Mouse (Mus musculus) neural tube, embryonic 14.5 days (tissue): ENCODE measurements at regions not wholly inside any gene's neighbourhood (a gene's known extent, or its start where the extent isn't known, plus 50 kb on each side); places are given as distances from the start of the nearest gene placed in this dataset.

Experiments
- ATAC-seq: fragments of 200-750 bp; cut with Nextera tagmentation; 2 replicates; pipeline ENCODE4 v1.8.0; 2017; ENCODE audit warnings: low read depth, mild to moderate bottlenecking, moderate TSS enrichment, moderate library complexity
- H3K27ac ChIP-seq: fragments of 300-500 bp; sonication (generic); 2 replicates; pipeline ENCODE4 v1.5.1; 2014; ENCODE audit warnings: low read depth, mild to moderate bottlenecking, control low read depth, low read length, moderate library complexity, mixed read lengths
- H3K27me3 ChIP-seq: fragments of 300-500 bp; sonication (generic); 2 replicates; pipeline ENCODE4 v1.6.1; 2014; ENCODE audit warnings: low read length; ENCODE audit not compliant: control insufficient read depth, insufficient read depth
- H3K36me3 ChIP-seq: fragments of 300-500 bp; sonication (generic); 2 replicates; pipeline ENCODE4 v1.6.1; 2014; ENCODE audit warnings: low read length, mixed read lengths; ENCODE audit not compliant: control insufficient read depth, insufficient read depth
- H3K4me1 ChIP-seq: fragments of 300-500 bp; sonication (generic); 2 replicates; pipeline ENCODE4 v1.6.1; 2014; ENCODE audit warnings: low read length; ENCODE audit not compliant: control insufficient read depth, insufficient read depth
- H3K4me2 ChIP-seq: fragments of 300-500 bp; sonication (generic); 2 replicates; pipeline ENCODE4 v1.6.1; 2014; ENCODE audit warnings: mild to moderate bottlenecking, low read depth, low read length, control low read depth
- H3K4me3 ChIP-seq: fragments of 300-500 bp; sonication (generic); 2 replicates; pipeline ENCODE4 v1.5.1; 2014; ENCODE audit warnings: low read depth, low read length, control low read depth, mixed read lengths
- H3K9ac ChIP-seq: fragments of 300-500 bp; sonication (generic); replicated peaks from 2 replicates; pipeline ENCODE4 v1.6.1; 2014; ENCODE audit warnings: low read depth, mild to moderate bottlenecking, control low read depth, low read length, mixed read lengths
- H3K9me3 ChIP-seq: fragments of 300-500 bp; sonication (generic); 2 replicates; pipeline ENCODE4 v1.6.1; 2016; ENCODE audit warnings: low read length; ENCODE audit not compliant: control insufficient read depth
- WGBS: fragments of 180-500 bp; shearing (Covaris S2); extraction: QIAGEN DNeasy Blood & Tissue Kit; methylation state at CpG from one replicate; pipeline ENCODE4 v1.1.7; 2014; 5-methylcytosine and 5-hydroxymethylcytosine counted together

DNA sequence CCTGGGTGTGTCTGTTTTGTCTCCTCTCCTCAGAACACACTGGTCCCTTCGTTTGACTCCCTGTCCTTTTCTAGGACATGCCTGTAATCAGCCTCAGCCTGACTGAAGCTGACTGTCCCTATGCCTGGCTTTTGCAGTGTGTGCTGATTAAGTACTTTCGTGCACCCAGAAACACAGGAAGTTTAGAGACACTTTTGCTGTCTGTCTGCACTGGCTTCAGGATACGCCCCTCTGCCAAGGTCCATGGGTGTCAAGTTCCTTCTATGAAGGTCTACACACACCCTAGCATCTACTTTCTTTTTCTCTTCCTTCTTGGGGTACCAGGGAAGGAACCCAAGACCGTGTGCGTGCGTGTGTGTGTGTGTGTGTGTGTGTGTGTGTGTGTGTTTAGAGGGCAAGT, 189.3 kb downstream of the Gadd45g start:
- H3K27me3 ChIP-seq: no peaks in the 10 kb centered on the region
- H3K9me3 ChIP-seq: no peaks in the 10 kb centered on the region
- H3K4me2 ChIP-seq: no peak overlapping the region
- H3K36me3 ChIP-seq: no peaks in the 10 kb centered on the region
- no peaks in the 10 kb centered on the region for H3K4me1 ChIP-seq
- 85% methylated on average over 6 of the region's 6 CpGs for WGBS
- no peak overlapping the region for H3K9ac ChIP-seq
- no peak overlapping the region for H3K4me3 ChIP-seq
- H3K27ac ChIP-seq: no peak overlapping the region
- no peak for ATAC-seq

DNA sequence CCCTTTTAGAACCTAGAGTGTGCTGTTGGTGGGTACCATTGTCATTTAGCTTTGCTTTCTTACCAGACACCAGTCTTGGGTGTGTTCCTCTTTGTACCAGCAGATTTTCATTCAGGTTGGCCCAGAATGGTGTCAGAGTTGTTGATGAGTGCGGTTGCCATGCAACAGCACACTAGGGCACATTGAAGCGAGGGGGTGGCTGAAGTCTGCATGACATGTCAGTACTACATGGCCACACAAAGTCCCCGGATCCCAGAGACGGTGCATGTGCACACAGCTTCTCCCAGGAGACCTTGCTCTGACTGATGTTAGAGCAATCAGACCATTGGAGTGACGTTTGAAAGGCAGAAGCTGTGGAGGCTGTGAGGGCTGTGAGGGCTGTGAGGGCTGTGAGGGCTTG, 189.9 kb downstream of the Gadd45g start:
- Histone ChIP-seq H3K36me3 (no peaks in the 10 kb centered on the region), H3K9me3 (no peaks in the 10 kb centered on the region)

DNA sequence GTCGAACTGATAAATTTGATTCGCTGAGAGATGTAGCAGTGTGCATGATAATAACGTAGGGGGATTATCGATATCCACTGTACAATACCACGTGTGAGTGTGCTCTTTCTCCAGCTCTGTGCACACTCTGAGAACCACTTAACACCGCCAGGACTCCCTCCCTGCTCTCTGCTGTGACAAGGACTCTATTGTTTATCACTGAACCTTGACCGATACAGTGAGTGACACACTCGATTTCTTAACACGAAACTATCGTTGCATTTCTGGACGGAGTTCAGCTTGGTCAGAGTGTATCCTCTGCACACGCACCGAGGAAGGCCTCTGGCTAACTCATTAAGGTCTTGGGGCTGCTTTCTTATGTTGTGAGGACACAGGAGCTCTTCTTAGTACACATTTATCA, 190.7 kb downstream of the Gadd45g start:
- Histone ChIP-seq H3K27ac (no peak overlapping the region), H3K9me3 (no peaks in the 10 kb centered on the region), H3K4me1 (0 out of 2 replicates have a peak, but pooled peaks cover 9% of the 10 kb centered on the region), H3K4me3 (no peak overlapping the region), H3K36me3 (no peaks in the 10 kb centered on the region), H3K27me3 (no peaks in the 10 kb centered on the region), H3K9ac (no peak overlapping the region), H3K4me2 (no peak overlapping the region)
- whole genome bisulfite sequencing: 56% methylated on average over 13 of the region's 13 CpGs
- ATAC-seq: no peak

More for the DNA sequence above, 189.9 kb downstream of the Gadd45g start:
- ATAC-seq: no peak
- no peak overlapping the region for H3K27ac ChIP-seq
- WGBS: 51% methylated on average over 5 of the region's 5 CpGs
- H3K9ac ChIP-seq: no peak overlapping the region
- H3K27me3 ChIP-seq: no peaks in the 10 kb centered on the region
- H3K4me2 ChIP-seq: no peak overlapping the region
- no peak overlapping the region for H3K4me3 ChIP-seq
- 0 out of 2 replicates have a peak, but pooled peaks cover 1% of the 10 kb centered on the region for H3K4me1 ChIP-seq

DNA sequence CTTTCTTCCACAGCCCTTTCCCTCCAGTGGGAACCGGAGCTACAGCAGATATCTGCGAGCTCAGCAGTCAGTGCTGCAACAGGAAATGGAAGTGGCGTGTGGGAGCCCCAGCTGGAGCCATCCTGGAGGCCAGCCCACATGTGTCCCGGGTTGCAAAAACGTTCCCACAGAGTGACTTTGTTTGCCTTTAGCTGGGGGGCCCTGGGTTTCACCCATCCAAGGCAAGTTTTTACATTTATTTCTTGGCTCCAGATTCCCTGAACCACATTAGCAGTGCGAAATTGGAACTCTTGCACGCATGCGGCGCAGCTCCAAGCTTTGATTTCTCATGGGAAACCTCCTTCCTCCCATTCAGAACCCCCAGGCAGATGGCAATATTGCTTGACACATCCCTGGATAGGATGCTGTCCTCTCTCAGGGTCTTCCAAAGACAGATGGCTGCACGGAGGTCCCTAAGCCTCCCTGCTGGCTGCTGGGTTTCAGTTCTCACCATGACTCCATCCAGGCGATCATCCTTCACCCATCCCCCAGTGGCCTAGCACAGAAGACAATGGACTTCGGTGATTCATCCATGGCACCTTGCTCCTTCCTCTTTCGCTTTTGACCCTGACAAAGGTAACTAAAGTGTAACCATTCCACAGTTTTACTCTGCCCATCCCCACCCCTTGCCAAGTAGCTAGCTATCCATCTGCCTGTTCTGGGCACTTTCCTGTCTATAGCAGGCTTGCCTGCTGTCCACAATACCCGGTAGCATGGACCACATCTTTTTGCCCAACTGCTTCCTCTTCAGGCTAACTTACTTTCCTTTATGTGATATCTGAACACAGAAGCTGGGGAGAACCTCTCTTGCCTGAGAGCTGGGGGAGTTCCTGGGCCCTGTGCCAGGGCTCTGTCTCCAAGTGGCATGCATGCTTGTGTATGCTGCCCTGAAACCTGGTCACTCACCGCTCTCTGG, 195.3 kb downstream of the Gadd45g start:
- peak; percentile 67; the same call in 1 of the 2 replicates for ATAC-seq
- 44% methylated on average over 15 of the region's 15 CpGs for WGBS
- no peak overlapping the region for H3K4me2 ChIP-seq
- H3K36me3 ChIP-seq: no peaks in the 10 kb centered on the region
- no peak overlapping the region for H3K9ac ChIP-seq
- H3K9me3 ChIP-seq: no peaks in the 10 kb centered on the region
- no peak overlapping the region for H3K4me3 ChIP-seq
- H3K27ac ChIP-seq: peak overlapping the region; percentile 50; the same call in 1 of the 2 replicates
- H3K4me1 ChIP-seq: 0 out of 2 replicates have a peak, but pooled peaks cover 10% of the 10 kb centered on the region
- no peaks in the 10 kb centered on the region for H3K27me3 ChIP-seq

DNA sequence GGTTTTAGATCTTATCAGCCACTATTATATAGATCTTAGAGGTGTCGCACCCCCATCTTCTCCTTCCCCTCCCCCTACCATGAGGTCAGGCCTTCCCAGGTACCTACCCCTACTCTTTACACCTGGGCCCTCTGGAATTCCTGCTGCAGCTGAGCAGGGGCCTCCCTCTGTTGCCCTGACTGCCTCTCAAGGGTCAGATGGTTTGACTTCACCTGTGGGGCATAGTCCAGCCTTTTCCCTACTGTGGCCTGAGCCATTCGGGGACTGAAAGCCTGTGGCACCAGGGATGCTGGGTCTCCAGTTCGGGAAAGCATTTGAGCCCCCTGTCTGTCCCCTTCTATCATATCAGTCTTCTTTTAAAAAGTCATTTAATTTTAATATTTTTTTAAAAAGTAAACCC, 196.4 kb downstream of the Gadd45g start:
- no peaks in the 10 kb centered on the region for H3K9me3 ChIP-seq
- H3K4me2 ChIP-seq: no peak overlapping the region
- H3K4me1 ChIP-seq: peaks cover 10% of the 10 kb centered on the region; the same call in 1 of the 2 replicates
- 96% methylated on average over 3 of the region's 3 CpGs for WGBS
- H3K4me3 ChIP-seq: no peak overlapping the region
- no peak overlapping the region for H3K27ac ChIP-seq
- H3K9ac ChIP-seq: no peak overlapping the region
- H3K36me3 ChIP-seq: no peaks in the 10 kb centered on the region
- ATAC-seq: no peak
- H3K27me3 ChIP-seq: no peaks in the 10 kb centered on the region

DNA sequence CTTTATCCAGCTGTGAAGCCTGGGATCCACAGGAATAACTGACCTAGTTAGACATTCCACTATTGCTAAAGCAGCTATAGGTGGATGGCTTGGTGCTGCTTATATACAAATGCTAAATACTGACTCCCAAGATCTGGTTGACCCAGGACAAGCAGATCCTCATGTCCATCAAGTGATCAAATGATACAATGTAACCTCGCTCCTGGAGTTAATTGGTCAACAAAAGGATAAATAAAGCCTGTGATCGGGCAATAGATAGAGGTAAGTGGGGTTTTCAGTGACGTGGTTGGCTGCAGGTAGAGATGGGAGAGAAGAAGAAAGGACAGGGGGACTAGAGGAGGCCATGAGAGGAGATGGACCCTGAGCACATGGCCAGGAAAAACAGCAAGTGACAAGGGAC, 197.4 kb downstream of the Gadd45g start:
- Histone ChIP-seq H3K9ac (no peak overlapping the region), H3K9me3 (no peaks in the 10 kb centered on the region), H3K4me1 (peaks cover 10% of the 10 kb centered on the region; the same call in 1 of the 2 replicates), H3K36me3 (no peaks in the 10 kb centered on the region), H3K27ac (no peak overlapping the region), H3K4me3 (no peak overlapping the region), H3K27me3 (no peaks in the 10 kb centered on the region), H3K4me2 (no peak overlapping the region)
- no peak for ATAC-seq
- WGBS: 82% methylated on average over 3 of the region's 3 CpGs

DNA sequence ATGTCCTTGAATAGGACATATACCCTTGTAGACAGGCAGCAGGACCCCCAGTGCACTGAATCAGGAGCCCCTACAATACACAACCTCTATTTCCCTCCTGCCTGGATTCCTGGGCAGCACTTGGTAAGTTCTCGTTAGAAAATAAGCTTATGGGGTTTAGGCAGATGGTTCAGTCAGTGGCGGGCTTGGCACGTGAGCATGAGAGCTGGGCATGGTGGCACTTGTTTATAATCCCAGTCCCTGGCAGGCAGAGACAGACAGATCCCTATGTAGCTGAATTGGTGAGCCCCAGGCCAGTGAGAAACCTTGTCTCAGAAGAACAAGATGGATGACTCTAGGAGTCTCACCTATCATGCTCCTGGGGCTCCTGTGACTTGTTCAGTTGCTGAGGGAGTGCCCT, 198.9 kb downstream of the Gadd45g start:
- 82% methylated on average over 3 of the region's 3 CpGs for WGBS
- Histone ChIP-seq H3K36me3 (no peaks in the 10 kb centered on the region), H3K27ac (no peak overlapping the region), H3K4me2 (no peak overlapping the region), H3K27me3 (no peaks in the 10 kb centered on the region), H3K9me3 (no peaks in the 10 kb centered on the region; the same call in 1 of the 2 replicates), H3K9ac (no peak overlapping the region), H3K4me1 (peaks cover 10% of the 10 kb centered on the region; the same call in 1 of the 2 replicates), H3K4me3 (no peak overlapping the region)
- ATAC-seq: no peak

DNA sequence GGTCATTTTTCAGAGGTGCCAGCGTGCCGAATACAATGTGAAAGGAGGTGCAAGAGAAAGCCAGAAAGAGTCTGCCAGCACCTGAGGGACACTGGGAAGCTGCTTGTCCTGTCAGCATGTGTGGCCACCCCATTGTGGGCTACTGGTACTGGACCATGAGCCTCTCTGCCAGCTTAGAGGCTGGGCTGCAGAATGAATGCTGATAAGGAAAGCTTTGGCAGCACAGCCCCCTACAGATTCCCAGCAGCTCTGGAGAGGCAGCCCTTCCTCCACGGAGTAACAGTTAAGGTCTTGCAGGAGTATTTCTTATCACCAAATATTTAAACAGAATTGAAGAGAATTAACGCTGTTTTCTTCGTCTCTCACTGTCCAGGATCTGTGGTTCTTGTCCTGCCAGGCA, 199.5 kb downstream of the Gadd45g start:
- 59% methylated on average over 5 of the region's 5 CpGs for WGBS
- ATAC-seq: no peak
- no peaks in the 10 kb centered on the region for H3K36me3 ChIP-seq
- peaks cover 10% of the 10 kb centered on the region; the same call in 1 of the 2 replicates for H3K4me1 ChIP-seq
- no peak overlapping the region for H3K9ac ChIP-seq
- no peak overlapping the region for H3K27ac ChIP-seq
- no peaks in the 10 kb centered on the region for H3K27me3 ChIP-seq
- no peaks in the 10 kb centered on the region; the same call in 1 of the 2 replicates for H3K9me3 ChIP-seq
- no peak overlapping the region for H3K4me3 ChIP-seq
- H3K4me2 ChIP-seq: no peak overlapping the region

DNA sequence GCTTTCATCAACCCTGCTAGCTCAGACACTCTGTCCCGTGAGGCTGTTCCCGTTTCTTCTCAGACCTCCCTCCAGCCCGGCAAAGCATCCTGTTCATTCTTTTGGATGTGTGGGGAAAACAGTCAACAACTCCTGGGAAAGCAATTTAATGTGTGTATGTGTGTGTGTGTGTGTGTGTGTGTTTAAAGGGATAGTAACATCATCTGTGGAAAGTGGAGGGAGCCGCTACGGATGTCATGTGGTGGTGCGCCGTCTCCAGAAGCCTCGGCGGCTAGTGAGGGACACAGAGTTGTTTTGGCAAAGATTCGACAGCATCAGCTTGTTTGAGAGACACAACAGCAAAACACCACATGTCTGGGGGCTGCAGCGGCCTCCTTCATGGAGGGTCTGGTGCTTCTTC, 200.2 kb downstream of the Gadd45g start:
- no peak overlapping the region for H3K27ac ChIP-seq
- no peaks in the 10 kb centered on the region for H3K27me3 ChIP-seq
- H3K4me2 ChIP-seq: no peak overlapping the region
- H3K4me3 ChIP-seq: no peak overlapping the region
- no peak for ATAC-seq
- 79% methylated on average over 11 of the region's 11 CpGs for WGBS
- H3K9ac ChIP-seq: no peak overlapping the region
- H3K36me3 ChIP-seq: no peaks in the 10 kb centered on the region
- H3K9me3 ChIP-seq: no peaks in the 10 kb centered on the region; the same call in 1 of the 2 replicates
- H3K4me1 ChIP-seq: peaks cover 5% of the 10 kb centered on the region; the same call in 1 of the 2 replicates
